Mouse (Mus musculus) lung, adult 2 months (tissue): ENCODE data around the gene Ankle1. TPM values are rescaled to one million over a fixed set of nuclear protein-coding genes. Genes with fewer than 3 reads are reported as not detected.

Experiments used
- DNase-seq: peaks from one replicate; pipeline ENCODE4 v3.0.0; 2022
- H3K4me1 ChIP-seq: fragments of 200-500 bp; 2 replicates; pipeline ENCODE4 v1.6.1; 2011; ENCODE audit warnings: low read length; ENCODE audit not compliant: control insufficient read depth, insufficient read depth
- H3K4me3 ChIP-seq: fragments of 200-500 bp; replicated peaks from 2 replicates; pipeline ENCODE3; 2011; ENCODE audit warnings: low read depth, mild to moderate bottlenecking, control low read depth, low read length; ENCODE audit errors: extremely low read depth
- CTCF ChIP-seq: fragments of 200-500 bp; IDR thresholded peaks from 2 replicates; pipeline ENCODE4 v1.5.1; 2011; ENCODE audit warnings: mild to moderate bottlenecking, low read length, control low read depth; ENCODE audit not compliant: insufficient read depth
- POLR2A ChIP-seq: fragments of 200-500 bp; IDR thresholded peaks from 2 replicates; pipeline ENCODE4 v1.6.1; 2011; ENCODE audit warnings: low read depth, mild to moderate bottlenecking, control low read depth, low read length, borderline replicate concordance; ENCODE audit errors: extremely low read depth
- WGBS: fragments of 180-500 bp; shearing (Covaris S2); methylation state at CpG from one replicate; pipeline ENCODE4 v1.1.7; 2018; 5-methylcytosine and 5-hydroxymethylcytosine counted together
- polyA plus RNA-seq: library from polyadenylated mRNA; depleted of rRNA; stranded (reverse); fragments of >200 nt; gene quantifications from 2 replicates; pipeline ENCODE4 v1.2.3, GENCODE M21; 2012

Ankle1 gene
- polyA plus RNA-seq, 1 experiment, result 2.2 TPM

DNA sequence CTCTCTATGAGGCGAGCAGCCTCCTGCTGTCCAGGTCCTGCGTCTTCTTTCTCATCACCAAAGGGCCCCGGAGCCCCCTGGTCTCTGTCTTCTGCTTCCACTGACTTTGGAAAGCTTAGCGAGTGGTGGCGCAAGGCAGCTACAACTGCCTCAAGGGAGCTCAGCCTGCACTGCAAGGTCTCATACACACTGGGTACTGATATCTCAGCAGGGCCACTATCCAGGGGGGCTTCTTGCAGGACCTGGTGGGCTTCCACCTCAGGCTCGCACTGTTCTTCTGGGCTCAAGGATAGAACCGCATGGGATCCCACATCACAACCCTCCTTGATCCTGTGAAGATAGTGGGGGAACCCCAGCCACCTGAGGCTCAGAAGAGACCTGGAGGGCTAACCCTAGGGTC is 11.3 kb upstream of the Ankle1 start:
- H3K4me3 ChIP-seq, result peak overlapping the region; percentile 58
- peak; percentile 6 for DNase-seq
- 53% methylated on average over 7 of the region's 7 CpGs for WGBS
- no peak for TF ChIP-seq CTCF
- peaks cover 9% of the 10 kb centered on the region for H3K4me1 ChIP-seq

DNA sequence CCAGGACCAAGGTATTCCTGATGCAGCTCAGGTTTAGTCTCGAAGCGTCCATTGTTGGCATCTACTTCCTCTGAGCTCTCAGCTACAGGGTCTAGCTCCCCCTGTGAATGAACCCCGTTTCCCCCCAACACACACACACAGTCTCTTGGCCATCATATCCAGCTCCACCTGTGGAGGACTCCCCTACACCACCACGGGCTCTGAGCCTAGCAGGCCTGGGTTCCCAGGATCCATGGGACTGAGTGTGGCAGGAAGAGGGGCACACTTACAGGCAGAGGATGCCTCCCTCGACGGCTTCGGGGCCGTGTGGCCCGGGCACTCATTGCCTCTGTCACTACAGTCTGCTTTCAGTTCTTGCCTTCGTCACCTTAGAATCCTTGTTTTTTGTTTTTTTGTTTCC is 10.7 kb upstream of the Ankle1 start:
- Histone ChIP-seq H3K4me3 (peak overlapping the region; percentile 58), H3K4me1 (peaks cover 9% of the 10 kb centered on the region)
- peak; percentile 8 for DNase-seq
- TF ChIP-seq POLR2A, result no peak
- TF ChIP-seq CTCF, result no peak
- 54% methylated on average over 10 of the region's 10 CpGs for WGBS

DNA sequence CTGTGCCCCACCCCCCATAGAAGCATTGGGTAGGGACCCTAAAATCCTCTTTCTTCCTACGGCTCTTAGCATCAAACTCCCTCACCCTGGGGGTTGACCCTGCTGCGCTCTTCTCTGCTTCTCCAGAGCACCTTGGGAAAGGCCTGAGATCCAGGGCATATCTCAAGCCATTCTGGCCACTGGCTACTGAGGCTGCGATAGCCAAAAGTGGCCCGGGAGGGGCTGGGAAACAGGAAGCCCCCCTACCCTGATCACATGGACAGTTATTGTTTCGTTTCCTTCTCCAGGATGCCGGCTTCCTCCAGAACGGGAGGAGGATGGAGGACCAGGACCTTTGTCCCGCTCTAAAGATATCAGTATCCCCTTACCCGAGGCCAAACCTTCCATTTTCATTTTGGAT is 10.2 kb upstream of the Ankle1 start, which contains the start of gene Ushbp1:
Gene Ushbp1 (minus strand): TSS at position 174 of the 400 bp plus-strand sequence.
- WGBS, result 52% methylated on average over 9 of the region's 9 CpGs
- Histone ChIP-seq H3K4me3 (peak within 1 kb of the TSS; percentile 58), H3K4me1 (peaks cover 9% of the 10 kb centered on the region)
- TF ChIP-seq CTCF, result no peak
- peak; percentile 83; the same call in 1 of the 2 replicates for TF ChIP-seq POLR2A
- peak; percentile 42 for DNase-seq

DNA sequence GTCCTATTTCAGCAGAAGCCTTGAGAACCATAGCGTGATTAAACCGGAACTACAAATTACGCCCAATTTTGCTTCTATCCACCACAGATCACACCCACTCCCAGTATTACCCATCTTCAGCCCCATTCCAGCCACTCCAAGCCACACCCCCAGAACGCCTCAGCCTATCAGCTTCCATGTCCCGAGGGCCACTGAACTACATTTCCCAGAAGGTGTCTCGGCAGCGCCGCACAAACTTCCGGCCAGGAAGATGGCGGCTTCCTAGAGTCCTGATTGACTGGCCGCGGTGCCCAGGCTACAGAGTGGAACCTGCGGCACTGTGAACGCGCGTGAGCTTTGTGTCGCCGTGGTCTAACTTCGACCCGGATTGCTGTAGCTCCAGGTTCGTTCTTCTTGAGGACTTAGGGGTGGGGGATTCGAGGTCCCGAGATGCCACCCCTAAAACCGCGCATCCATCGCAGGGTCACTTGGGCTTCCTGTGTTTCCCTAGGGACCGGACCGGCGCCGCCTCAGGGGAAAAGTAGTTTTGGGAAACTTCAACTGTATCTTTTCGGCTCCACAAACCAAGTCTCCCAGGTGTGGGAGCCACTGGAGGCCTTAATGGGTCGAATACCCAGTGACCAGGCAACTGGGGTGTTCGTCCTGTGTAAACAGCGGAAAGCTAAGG is 9.0 kb upstream of the Ankle1 start, which contains the start of gene Babam1:
Gene Babam1 (plus strand): TSS at position 223 of the 667 bp plus-strand sequence.
- WGBS, result under 1% methylated on average over 34 of the region's 34 CpGs
- Histone ChIP-seq H3K4me3 (peak within 1 kb of the TSS; percentile 69), H3K4me1 (peaks cover 9% of the 10 kb centered on the region)
- DNase-seq, result peak; percentile 87
- TF ChIP-seq POLR2A (peak; percentile 77; the same call in 1 of the 2 replicates), CTCF (no peak)

DNA sequence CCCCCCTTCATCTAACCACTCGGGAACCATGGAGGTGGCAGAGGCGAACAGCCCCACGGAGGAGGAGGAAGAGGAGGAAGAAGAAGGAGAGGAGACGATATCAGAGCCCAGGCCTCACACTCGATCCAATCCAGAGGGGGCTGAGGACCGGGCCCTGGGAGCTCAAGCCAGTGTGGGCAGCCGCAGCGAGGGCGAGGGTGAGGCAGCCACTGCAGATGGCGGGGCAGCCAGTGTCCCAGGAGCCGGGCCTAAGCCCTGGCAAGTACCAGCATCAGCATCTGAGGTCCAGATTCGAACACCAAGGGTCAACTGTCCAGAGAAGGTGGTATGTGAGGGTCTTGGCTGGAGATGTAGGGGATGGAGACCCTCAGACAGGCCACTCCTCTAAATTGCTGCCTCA is 8.1 kb upstream of the Ankle1 start:
- no peak overlapping the region for H3K4me3 ChIP-seq
- H3K4me1 ChIP-seq, result peaks cover 9% of the 10 kb centered on the region
- TF ChIP-seq POLR2A (no peak), CTCF (no peak)
- no peak for DNase-seq
- WGBS, result 83% methylated on average over 12 of the region's 12 CpGs

GRCm38 (mm10) chr8:71400826-71401225 is 5.0 kb upstream of the Ankle1 start:
- peaks cover 9% of the 10 kb centered on the region for H3K4me1 ChIP-seq
- DNase-seq, result no peak
- 96% methylated on average over 2 of the region's 2 CpGs for WGBS
- TF ChIP-seq CTCF (no peak), POLR2A (no peak)
- H3K4me3 ChIP-seq, result no peak overlapping the region

GRCm38 (mm10) chr8:71401454-71401853 is 4.4 kb upstream of the Ankle1 start:
- H3K4me1 ChIP-seq, result peaks cover 8% of the 10 kb centered on the region
- no peak overlapping the region for H3K4me3 ChIP-seq
- DNase-seq, result no peak
- TF ChIP-seq POLR2A, result no peak
- no peak for TF ChIP-seq CTCF

- WGBS, result 87% methylated on average over 9 of the region's 9 CpGs
- H3K4me3 ChIP-seq, result no peak overlapping the region
- peaks cover 7% of the 10 kb centered on the region for H3K4me1 ChIP-seq
- no peak for DNase-seq
- TF ChIP-seq CTCF (no peak), POLR2A (no peak)
These were observed 3.3 kb upstream of the Ankle1 start for GRCm38 (mm10) chr8:71402446-71402964.

DNA sequence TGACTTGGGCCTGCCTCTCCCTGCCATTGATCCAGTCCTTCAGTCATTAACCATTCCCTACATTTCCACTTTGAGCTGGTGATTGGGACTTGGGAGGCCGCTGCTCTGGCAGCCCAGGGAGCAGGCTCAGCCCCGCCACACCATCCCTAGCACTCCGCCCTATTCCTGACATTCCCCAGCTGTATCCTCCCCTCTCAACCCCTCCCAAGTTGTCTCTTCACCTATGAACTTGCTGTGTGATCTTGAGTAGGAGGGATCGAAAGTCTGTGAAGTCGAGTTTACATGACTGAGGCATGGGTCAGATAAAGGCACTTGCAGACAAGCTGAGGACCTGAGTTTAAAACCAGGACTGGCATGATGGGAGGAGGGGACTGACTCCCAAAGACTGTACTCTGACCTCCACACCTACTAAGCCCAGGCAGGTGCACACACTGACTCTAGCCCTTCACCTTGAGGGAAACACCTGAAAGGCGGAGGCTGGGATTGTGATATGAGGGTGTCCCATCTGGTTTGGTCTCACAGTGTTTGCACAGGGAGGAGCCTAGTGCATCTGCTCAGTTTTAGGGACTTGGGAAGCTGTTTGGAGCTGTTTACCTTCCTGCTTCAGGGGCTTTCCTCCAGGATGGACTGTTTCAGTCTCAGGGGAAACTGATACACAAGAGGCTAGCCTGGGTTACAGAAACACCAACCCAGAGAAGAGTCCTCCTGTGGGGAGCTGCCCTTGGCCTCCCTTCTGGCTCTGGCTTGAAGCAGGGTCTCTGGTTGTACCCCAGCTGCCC is 2.5 kb upstream of the Ankle1 start:
- H3K4me1 ChIP-seq, result peaks cover 6% of the 10 kb centered on the region; the same call in 1 of the 2 replicates
- DNase-seq, result no peak
- 64% methylated on average over 6 of the region's 6 CpGs for WGBS

More for the DNA sequence above, 2.5 kb upstream of the Ankle1 start:
- no peak for TF ChIP-seq POLR2A
- no peak for TF ChIP-seq CTCF
- H3K4me3 ChIP-seq, result no peak overlapping the region
